Mouse (Mus musculus) B cell, adult (primary cell): ENCODE data around the gene Ddx56. TPM values are rescaled to one million over a fixed set of nuclear protein-coding genes. Genes with fewer than 3 reads are reported as not detected.

Source experiments
- total RNA-seq: library from RNA; stranded (reverse); gene quantifications from 4 replicates; pipeline ENCODE4 v1.2.4, GENCODE M21; 2023; ENCODE audit not compliant: inconsistent age

Gene Ddx56
- total RNA-seq = 62.6 to 79.0 TPM (median 74.7 TPM) in 4 replicates

GRCm38 (mm10) chr11:6267320-6268254 lies at the start of gene Ddx56:
Ddx56 (minus strand) TSS chr11:6267772.

DNA sequence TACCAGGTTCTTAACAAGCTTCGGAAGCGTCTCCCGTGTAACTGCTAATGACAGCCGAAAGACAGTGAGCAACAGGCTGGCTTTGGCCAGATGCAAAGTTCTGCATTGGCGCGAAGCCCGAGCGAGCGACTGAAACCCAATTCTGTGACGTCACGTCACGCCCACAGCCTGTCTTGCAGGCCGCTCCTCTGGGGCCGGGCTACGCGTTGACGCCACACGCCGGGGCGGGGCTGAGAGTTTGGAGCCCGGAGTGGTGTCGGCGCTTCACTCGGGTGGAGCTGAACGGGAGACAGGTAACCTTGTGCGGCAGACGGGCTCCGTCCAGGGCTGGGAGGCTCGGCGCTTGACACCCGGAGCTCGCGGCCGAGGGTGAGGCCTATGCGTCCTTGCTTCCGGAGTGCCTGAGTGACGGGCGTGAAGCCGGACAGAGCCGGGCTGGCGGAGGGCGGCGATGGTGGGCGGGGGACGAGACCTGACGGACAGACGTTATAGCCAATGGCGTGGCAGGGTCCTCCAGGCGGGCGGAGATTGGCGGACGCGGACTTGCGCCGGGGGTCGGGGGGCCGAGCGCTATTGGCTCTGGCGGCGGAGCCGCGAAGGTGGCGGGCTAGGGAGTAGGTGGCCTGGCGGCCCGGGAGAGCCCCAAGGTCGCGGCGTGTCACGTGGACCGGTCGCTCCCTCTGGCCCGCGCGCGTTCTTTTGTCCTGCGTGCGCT lies 24.0 kb upstream of the Ddx56 start, which contains the start of gene Ogdh:
Gene Ogdh (plus strand): TSS at position 233 of the 715 bp plus-strand sequence.

GRCm38 (mm10) chr11:6274387-6275093 lies 7.0 kb upstream of the Ddx56 start, which contains the start of gene Tmed4:
Tmed4 (minus strand) TSS chr11:6274870.

DNA sequence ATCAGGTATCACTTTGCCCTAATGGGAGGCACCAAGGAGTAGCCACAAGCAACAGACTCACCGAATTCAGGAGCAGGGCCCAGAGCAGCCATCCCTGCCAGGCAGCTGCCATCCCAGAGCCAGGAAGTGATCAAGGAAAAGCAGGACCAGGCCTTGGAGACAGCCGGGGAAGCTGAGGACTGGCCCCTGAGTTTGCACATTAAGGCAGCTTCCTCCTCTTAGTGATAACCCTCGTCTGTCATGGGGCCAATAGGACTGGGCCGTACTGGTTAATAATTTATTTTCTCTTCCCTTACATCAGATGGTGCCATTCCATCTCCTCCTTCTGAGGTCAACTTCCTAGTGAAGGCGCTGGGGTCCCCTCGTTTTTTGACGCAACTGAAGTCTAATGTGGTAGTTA lies 37.6 kb downstream of the Ddx56 start, which contains the start of gene Npc1l1:
Gene Npc1l1 (minus strand): TSS at position 132 of the 400 bp plus-strand sequence.

Other genes starting within 250 kb of the Ddx56 start
- 0.39 to 0.75 TPM (median 0.65 TPM) in 4 replicates for gene Camk2b, start 201.4 kb downstream of the Ddx56 start, total RNA-seq
- gene A730071L15Rik, start 67.7 kb downstream of the Ddx56 start, total RNA-seq = 0.32 to 0.93 TPM (median 0.75 TPM) in 4 replicates
- gene Nudcd3, start 67.4 kb downstream of the Ddx56 start, total RNA-seq = 57.9 to 59.4 TPM (median 58.6 TPM) in 4 replicates
- 0.27 TPM in 1 of 4 replicates, not detected in the others for gene Npc1l1, start 37.6 kb downstream of the Ddx56 start, total RNA-seq
- gene Tmed4, start 7.1 kb upstream of the Ddx56 start, total RNA-seq = 34.2 to 42.9 TPM (median 38.0 TPM) in 4 replicates
- 182 to 192 TPM (median 187 TPM) in 4 replicates for gene Ogdh, start 23.9 kb upstream of the Ddx56 start, total RNA-seq
- gene Zmiz2, start 121.3 kb upstream of the Ddx56 start, total RNA-seq = 156 to 179 TPM (median 172 TPM) in 4 replicates
- gene Ppia, start 147.7 kb upstream of the Ddx56 start, total RNA-seq = 1,109 to 1,160 TPM (median 1,157 TPM) in 4 replicates
- gene H2afv, start 176.7 kb upstream of the Ddx56 start, total RNA-seq = 48.2 to 60.5 TPM (median 58.2 TPM) in 4 replicates
- 76.5 to 81.5 TPM (median 78.9 TPM) in 4 replicates for gene Purb, start 208.1 kb upstream of the Ddx56 start, total RNA-seq